Mouse (Mus musculus) cerebellum, adult 9-10 months (tissue): ENCODE data around the gene Pum1.

Experiments used
- DNase-seq: peaks from one replicate; pipeline ENCODE4 v3.0.0; 2022

Pum1 gene

DNA sequence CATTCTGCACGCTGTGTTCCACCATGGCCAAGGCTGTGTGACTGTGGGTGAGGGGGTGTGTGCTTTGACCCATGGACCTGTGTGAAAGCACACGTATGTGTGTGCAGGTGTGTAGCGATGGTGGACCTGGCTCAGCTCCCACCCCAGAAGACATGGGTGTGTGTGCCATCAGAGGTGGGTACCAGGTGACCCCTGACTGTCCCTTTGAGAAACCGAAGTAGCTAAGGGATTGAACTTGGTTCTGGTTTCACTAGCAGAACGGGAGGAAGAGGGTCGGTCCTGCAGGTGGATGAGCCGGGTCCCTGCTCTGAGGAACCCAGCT lies 130.0 kb downstream of the Pum1 start:
- DNase-seq: no peak

DNA sequence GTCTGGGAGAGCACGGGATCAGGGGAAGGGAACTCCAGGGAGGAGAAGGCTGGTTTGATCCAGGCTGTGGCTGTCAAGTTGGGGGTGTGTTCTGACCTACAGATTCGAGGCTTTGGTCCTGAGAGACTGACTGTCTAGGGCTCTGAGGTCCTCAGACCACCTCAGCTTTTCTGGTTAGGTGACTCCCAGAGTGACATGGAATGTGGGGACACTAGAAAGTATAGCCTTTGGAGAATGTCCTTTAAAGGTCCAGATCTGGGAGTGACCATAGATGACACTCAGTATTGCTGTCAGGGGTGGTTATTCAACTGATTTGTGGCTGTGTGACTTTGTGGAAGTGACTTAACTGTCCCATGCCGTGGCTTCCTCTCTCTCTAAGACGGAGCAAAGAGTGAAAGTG lies 131.7 kb downstream of the Pum1 start:
- no peak for DNase-seq

- no peak for DNase-seq
Measured at GRCm38 (mm10) chr4:130795970-130796369, 132.8 kb downstream of the Pum1 start.

- no peak for DNase-seq
Measured at GRCm38 (mm10) chr4:130797201-130798051, 134.3 kb downstream of the Pum1 start.

DNA sequence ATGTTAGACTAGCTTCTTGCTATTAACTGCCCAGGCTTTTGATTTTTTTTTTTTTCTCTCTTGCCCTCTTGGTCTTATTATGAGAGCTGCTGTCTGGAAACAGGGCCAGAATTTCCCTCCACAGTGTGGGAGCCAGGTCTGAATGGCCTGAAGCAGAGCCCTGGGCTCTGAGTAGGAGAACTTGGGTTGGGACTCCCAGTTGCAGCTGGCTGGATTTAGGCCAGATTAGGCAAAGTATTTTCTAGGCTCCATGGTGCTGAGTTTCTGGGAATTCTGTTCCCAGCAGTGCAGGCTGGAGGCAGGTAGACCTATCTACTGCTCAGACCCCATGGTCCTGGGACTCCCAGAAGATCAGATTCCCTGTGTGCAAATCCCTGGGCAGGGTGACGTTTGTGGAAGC lies 135.3 kb downstream of the Pum1 start:
- no peak for DNase-seq

GRCm38 (mm10) chr4:130799118-130799517 lies 136.0 kb downstream of the Pum1 start:
- no peak for DNase-seq

DNA sequence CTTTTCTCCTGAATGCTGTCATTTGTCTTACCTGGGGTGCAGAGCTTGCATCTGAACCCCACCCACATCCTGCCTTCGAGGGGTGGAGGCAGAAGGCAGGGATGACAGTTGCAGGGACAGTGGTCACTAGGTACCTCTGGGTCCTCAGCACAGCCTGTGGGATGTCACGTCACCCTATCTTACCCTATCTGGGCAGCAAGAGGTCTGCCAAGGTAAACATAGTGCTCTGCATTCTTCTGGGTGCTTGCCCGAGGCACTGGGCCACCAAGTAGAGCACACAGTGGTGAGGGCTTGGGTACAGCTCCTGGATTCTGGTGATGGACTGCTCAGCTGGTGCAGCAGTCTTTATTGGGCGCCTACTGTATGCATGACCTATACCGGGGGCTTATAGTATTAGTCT lies 136.5 kb downstream of the Pum1 start:
- no peak for DNase-seq

- DNase-seq: no peak
Measured at GRCm38 (mm10) chr4:130800147-130800546, 137.0 kb downstream of the Pum1 start.

DNA sequence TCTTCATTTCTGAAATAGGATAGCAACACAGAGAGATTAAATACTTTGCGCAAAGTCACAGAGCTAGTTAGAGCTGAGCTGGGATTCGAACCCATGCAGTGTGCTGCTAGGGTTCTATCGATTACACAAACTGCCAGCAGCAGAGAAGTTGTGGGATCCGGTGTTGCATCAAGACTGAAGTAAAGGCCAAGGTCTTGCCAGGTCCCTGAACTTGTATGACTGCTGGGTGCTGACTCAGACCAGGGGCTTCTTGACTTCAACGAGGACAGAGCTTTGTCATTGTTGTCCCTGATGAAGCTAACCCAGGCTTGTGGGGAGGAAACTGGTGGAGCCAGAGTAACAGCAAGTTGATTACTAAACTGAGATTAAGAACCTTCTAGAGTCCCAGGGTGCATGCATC lies 138.1 kb downstream of the Pum1 start:
- no peak for DNase-seq

- DNase-seq: no peak
Measured at GRCm38 (mm10) chr4:130801624-130802329, 138.7 kb downstream of the Pum1 start.

DNA sequence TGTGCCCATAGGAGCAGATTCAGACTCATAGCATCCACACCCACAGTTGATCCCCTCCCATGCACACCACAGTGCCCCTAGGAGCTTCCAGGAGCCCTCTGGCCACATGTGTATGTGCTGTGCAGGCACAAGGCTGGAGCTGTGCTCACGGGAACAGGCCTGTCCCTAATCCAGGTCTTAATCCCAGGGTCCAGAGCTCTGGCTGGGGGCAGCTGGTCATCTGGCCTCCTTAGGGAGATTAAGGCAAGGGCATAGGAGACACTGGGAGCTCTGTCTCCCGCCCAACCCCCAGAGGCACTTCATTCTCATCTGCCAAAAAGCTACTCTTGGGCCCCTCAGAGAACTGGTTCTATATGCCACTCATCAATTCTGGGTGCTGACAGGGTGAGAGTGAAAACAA lies 140.5 kb downstream of the Pum1 start:
- DNase-seq: no peak

DNA sequence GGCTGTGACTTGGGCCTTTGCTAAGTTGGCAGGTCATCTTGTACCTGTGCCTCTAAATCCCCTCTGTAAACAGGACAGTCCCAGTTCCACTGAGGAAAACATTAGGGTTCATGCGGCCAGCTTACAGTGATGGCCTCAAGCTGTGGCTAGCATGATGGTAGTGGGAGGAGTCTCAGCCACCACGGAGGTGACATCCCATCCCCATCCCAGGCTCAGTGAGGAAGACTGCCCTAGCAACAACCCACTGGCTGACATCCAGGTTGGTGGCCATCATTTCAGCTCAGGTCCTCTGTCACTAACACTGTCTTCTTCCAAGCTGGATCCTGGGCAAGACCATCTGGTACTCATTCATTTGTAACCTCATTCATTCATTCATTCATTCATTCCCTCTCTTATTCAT lies 141.2 kb downstream of the Pum1 start:
- DNase-seq: no peak

- peak; percentile 95 for DNase-seq
Measured at GRCm38 (mm10) chr4:130804771-130805361, 141.7 kb downstream of the Pum1 start.

DNA sequence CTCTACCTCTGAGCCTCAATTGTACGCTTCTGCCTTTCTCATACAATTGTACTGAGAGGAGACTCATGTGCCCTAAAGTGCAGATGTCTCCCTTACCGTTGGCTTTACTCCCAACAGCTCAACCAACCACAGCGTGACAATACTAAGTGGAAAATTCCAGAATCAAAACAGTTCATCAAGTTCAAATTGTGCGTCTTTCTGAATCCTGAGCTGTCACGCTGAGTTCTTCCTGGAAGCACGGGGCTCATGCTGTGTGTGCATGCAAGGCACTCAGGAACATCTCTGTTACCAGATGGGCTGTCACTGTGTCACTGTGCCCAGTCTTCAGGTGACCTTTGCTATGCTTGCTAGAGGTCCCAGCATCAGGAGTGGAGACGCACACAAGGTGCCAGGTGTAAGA lies 142.6 kb downstream of the Pum1 start:
- DNase-seq: peak; percentile 73

DNA sequence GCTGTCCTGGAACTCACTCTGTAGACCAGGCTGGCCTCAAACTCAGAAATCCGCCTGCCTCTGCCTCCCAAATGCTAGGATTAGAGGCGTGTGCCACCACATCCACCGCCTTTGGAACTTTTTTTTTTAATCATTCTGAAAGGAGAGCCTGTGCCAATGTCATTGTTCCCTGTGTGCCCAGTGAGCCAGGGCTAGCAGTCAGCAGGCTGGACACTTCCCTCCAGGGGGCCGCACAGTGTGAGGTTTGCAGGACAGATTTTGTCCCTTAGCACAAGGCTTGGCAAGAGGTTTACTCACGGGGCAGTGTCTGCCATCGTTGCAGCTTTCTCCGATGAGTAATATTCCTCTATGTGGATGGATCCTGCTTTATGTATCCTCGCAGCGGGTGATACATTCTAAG lies 143.6 kb downstream of the Pum1 start:
- no peak for DNase-seq

DNA sequence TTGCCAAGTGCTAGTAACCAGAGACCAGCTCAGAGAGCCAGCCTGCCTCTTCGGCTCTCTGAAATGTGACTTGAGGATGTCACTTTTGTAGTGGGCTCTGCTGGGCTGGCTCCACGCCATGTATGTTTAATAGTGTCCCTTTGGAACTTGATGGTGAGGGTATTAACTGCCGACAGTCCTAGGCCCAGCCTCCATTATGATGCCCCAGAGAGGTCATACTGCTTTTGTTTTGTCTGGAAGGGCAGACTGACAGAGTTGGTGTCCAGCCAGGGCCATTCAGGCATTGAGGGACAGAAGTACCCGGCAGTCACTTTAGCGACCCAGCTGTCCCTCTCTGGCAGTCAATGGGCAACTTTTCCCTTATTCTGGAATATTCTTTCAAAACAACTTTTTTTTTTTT lies 146.7 kb downstream of the Pum1 start:
- no peak for DNase-seq

- no peak for DNase-seq
Measured at GRCm38 (mm10) chr4:130810845-130811244, 147.7 kb downstream of the Pum1 start.

GRCm38 (mm10) chr4:130811385-130811784 lies 148.3 kb downstream of the Pum1 start:
- no peak for DNase-seq

DNA sequence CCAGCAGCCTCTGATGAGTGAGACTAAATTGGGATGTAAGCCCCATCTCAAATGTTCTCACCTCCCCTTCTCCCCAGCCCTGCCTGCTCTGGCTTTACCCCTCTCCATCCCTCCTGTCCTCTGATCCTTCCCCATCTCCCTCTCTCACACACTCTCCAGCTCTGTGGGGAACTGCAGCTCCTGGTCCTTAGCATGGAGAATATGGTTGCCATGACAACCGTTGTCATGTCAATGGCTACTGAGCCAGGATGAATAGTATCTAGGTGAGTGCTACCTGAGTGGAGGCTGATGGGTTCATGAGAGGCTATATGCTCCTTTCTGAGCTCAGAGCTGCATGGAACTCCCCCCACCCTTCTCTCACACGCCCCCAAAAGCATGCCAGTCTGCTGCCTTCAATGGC lies 150.8 kb downstream of the Pum1 start:
- DNase-seq: no peak

DNA sequence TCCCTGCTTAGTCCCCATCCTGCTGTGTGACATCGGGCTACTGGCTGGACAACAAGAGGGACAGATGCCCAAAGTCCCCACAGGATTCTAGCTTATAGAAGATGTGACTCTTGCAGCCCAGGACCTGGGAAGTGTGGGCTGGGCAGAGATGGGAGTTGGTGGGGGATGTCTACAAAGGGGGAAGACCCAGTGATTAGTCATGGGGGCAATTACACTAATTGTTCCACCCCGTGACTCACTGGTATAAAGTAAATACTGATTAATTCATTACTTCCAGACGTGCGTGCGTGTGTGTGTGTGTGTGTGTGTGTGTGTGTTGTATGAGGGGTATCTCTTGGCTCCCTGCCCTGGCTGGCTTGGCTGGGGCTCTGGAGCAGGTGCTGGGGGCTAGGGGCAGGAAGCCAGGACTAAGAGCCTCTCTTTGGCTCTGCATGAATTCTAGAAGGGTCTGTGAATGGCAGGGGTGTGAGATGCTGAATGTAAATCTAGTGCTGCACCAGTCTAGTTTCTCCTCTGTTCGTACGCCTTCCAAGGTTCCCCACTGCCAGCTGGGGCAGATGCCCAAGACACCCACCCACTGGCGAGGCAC lies 151.7 kb downstream of the Pum1 start:
- no peak for DNase-seq

DNA sequence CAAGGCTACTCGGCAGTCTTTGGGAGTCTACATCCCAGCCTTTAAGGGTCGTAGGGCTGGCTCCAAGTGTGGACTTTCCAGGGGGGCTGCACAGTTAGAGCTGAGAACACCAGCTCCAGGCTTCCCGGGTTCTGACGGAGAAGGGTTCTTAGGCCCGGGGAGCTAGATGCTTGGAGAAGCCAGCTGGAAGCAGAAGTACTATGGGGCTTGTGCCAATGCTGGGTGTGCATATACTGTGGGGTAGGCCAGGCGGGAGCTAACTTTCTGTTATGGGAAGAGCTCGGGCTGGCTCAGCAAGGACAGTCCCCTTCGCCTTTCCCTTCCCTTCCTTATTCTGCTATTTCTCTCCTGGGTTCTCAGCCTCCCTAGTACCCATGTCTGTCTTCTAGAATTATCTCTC lies 152.7 kb downstream of the Pum1 start:
- peak; percentile 39 for DNase-seq

- no peak for DNase-seq
Measured at GRCm38 (mm10) chr4:130819806-130820205, 156.7 kb downstream of the Pum1 start.

DNA sequence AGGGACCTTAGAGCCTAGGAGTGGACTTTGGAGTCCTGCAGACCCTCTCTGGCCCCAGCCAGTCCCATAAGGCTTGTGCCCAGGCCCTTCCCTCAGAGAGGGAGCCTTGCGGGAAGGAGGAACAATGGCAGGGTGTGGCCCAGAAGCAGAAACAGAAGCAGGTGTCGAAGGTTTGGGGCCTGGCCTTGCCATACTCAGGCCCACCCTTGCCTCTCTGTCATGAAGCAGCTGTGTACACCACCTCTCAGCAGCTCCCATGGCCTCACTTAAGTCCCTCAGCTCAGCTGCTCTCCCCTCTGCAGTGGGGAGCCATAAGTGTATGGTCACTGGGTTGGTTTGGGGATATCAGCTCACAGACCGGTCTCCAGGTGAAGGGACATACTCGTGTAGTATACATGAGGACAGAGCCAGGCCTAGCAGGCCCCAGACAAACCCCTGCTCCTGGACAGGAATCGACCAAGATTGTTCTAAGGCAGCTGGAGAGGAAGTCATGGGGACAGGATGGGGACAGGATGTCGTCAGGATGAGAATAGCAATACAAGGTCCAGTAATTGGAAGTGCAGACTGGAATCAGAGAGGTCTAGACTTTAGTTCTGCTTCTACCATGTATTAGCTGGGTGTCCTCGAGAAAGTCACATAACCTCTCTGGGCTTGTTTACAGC lies 157.6 kb downstream of the Pum1 start:
- DNase-seq: no peak
